ENCODE assay signal across 8 mouse cellular contexts in genomic region chr10:68759238-68759637, GRCm38 (mm10). TPM values are rescaled to one million over a fixed set of nuclear protein-coding genes. Genes with fewer than 3 reads are reported as not detected.
A peak's percentile ranks its signal among the peaks of the same experiment; 100 is the strongest.
DNase-seq lines count a peak whose midpoint lies in the region; TF ChIP-seq lines count a peak whose summit lies in the region.

No protein-coding gene starts in this region.

- peak; percentile 10 to 30 for DNase-seq in heart, adult 2 months
- DNase-seq in heart, adult 9 months (ENCODE audit: low spot score in 2 of 2), result no peak
- DNase-seq in thymus, adult 2 months, result peak; percentile 8
- DNase-seq in thymus, adult 18-20 months, result no peak
- DNase-seq in embryo, embryonic 10.5 days (ENCODE audit: low spot score), result peak; percentile 64
- peak; percentile 20 to 70 for DNase-seq in kidney, postnatal 36 days
- peak; percentile 14 for DNase-seq in right cerebral cortex, postnatal 14 days
- no peak for DNase-seq in gastrocnemius, postnatal 10 days

- no peak overlapping the region for H3K4me3 ChIP-seq in heart, adult 2 months
- H3K4me3 ChIP-seq in thymus, adult 2 months (ENCODE audit: control insufficient read depth, insufficient read depth, low read length), result no peak overlapping the region

- no peaks in the 10 kb centered on the region for H3K36me3 ChIP-seq in heart, adult 2 months (ENCODE audit: control insufficient read depth, insufficient read depth, low read length)
- no peaks in the 10 kb centered on the region for H3K36me3 ChIP-seq in thymus, adult 2 months (ENCODE audit: control insufficient read depth, insufficient read depth, low read length)

- H3K4me1 ChIP-seq in heart, adult 2 months (ENCODE audit: control insufficient read depth, insufficient read depth, low read length), result no peaks in the 10 kb centered on the region
- no peaks in the 10 kb centered on the region for H3K4me1 ChIP-seq in thymus, adult 2 months (replicated peaks; ENCODE audit: control insufficient read depth, insufficient read depth, low read length)

- no peak for TF ChIP-seq POLR2A in heart, adult 2 months (IDR thresholded peaks at IDR 0.05; ENCODE audit: insufficient read depth, low read depth, low read length)
- no peak for TF ChIP-seq POLR2A in thymus, adult 2 months (IDR thresholded peaks at IDR 0.05; ENCODE audit: control insufficient read depth, extremely low read depth, insufficient read depth, low read length, poor library complexity)

- 28% methylated on average over 5 of the region's 5 CpGs for WGBS in heart, adult 2 months
- WGBS in thymus, adult 2 months, result 22% methylated on average over 5 of the region's 5 CpGs

- H3K27ac ChIP-seq in heart, adult 2 months, result no peak overlapping the region
- H3K27ac ChIP-seq in thymus, adult 2 months (ENCODE audit: control insufficient read depth, insufficient read depth, low read length), result no peak overlapping the region

- H3K79me2 ChIP-seq in heart, adult 2 months (replicated peaks; ENCODE audit: control insufficient read depth, insufficient read depth, low read length), result no peaks in the 10 kb centered on the region

- H3K27me3 ChIP-seq in heart, adult 2 months (ENCODE audit: control insufficient read depth, insufficient read depth, low read length), result no peaks in the 10 kb centered on the region
- no peaks in the 10 kb centered on the region for H3K27me3 ChIP-seq in thymus, adult 2 months (ENCODE audit: control insufficient read depth, insufficient read depth, low read length)

- H3K9ac ChIP-seq in heart, adult 2 months (ENCODE audit: low read depth, low read length), result no peak overlapping the region

- TF ChIP-seq EP300 in heart, adult 2 months (IDR thresholded peaks at IDR 0.05; ENCODE audit: insufficient read depth, low read depth, low read length), result no peak

- peak; percentile 55 for TF ChIP-seq CTCF in heart, adult 2 months (IDR thresholded peaks at IDR 0.05)
- no peak for TF ChIP-seq CTCF in thymus, adult 2 months (IDR thresholded peaks at IDR 0.05; ENCODE audit: borderline replicate concordance, control insufficient read depth, extremely low read depth, insufficient read depth, low read length, poor library complexity)

- intact Hi-C loops in heart, adult 2 months (cut with DNase I), result no loop called here

RNA-seq across cellular contexts. Expression of gene Tmem26, which starts 35.8 kb away (rescaled TPM):
- under 1 TPM; 0.37 to 0.39 TPM for total RNA-seq in heart, adult 2 months (2021)
- polyA plus RNA-seq in heart, adult 2 months (2012; rRNA removed), result 0.20 and 0.23 TPM in 2 replicates
- 4.4 and 4.5 TPM in 2 replicates for polyA plus RNA-seq in thymus, adult 2 months (2012; rRNA removed)
- total RNA-seq in gastrocnemius, postnatal 10 days (2021), result 1 to 10 TPM; 1.9 to 3.3 TPM

Comparison
In these comparisons a context has a peak if more than half of its experiments do, and no peak if none do; other contexts are left out.
1. DNase-seq: peak in heart, adult 2 months (2 of 2), thymus, adult 2 months (single experiment), embryo, embryonic 10.5 days (single experiment), kidney, postnatal 36 days (2 of 2) and right cerebral cortex, postnatal 14 days (single experiment); none in heart, adult 9 months (0 of 2), thymus, adult 18-20 months (0 of 2) and gastrocnemius, postnatal 10 days (single experiment).